Mouse (Mus musculus) testis, adult 2 months (tissue): ENCODE measurements around the gene Mxd3.

Experiments used
- CTCF ChIP-seq: fragments of 200-500 bp; IDR thresholded peaks from 2 replicates; pipeline ENCODE4 v1.5.1; 2012; ENCODE audit warnings: low read depth, mild to moderate bottlenecking, inconsistent platforms, low read length, moderate library complexity; ENCODE audit not compliant: control insufficient read depth, insufficient read depth, insufficient replicate concordance
- POLR2A ChIP-seq: fragments of 200-500 bp; IDR thresholded peaks from 2 replicates; pipeline ENCODE4 v1.6.1; 2012; ENCODE audit warnings: low read depth, mild to moderate bottlenecking, inconsistent platforms, low read length, moderate library complexity; ENCODE audit not compliant: control insufficient read depth

GRCm38 (mm10) chr13:55335701-55336100, 6.1 kb upstream of the Mxd3 start:
- TF ChIP-seq POLR2A (no peak), CTCF (no peak)
